Mouse (Mus musculus) megakaryocyte-erythroid progenitor cell, adult 5-6 weeks (primary cell): Measurements from ENCODE around the gene Ccdc190. TPM values are rescaled to one million over a fixed set of nuclear protein-coding genes. Genes with fewer than 3 reads are reported as not detected.

Experiments used
- ATAC-seq: replicated peaks from 2 replicates; pipeline ENCODE4 v1.8.0; 2016; ENCODE audit warnings: mild to moderate bottlenecking, inconsistent platforms; ENCODE audit not compliant: severe bottlenecking, poor library complexity, low FRiP score, low TSS enrichment
- total RNA-seq, 2 experiments: library from RNA; stranded (forward) in 1 of 2; stranded (reverse) in 1 of 2; fragments of 200-1000, 215-1000 nt in 1 of 2; fragments of >200 nt in 1 of 2; fragmentation: Nextera tagmentation in 1 of 2; gene quantifications; 2 replicates each; pipeline ENCODE4 v1.2.3; 2014 to 2017

Ccdc190 gene
- total RNA-seq (2014; fragmentation: Nextera tagmentation) (not detected in 2 replicates), total RNA-seq (2017) (not detected in 2 replicates)

DNA sequence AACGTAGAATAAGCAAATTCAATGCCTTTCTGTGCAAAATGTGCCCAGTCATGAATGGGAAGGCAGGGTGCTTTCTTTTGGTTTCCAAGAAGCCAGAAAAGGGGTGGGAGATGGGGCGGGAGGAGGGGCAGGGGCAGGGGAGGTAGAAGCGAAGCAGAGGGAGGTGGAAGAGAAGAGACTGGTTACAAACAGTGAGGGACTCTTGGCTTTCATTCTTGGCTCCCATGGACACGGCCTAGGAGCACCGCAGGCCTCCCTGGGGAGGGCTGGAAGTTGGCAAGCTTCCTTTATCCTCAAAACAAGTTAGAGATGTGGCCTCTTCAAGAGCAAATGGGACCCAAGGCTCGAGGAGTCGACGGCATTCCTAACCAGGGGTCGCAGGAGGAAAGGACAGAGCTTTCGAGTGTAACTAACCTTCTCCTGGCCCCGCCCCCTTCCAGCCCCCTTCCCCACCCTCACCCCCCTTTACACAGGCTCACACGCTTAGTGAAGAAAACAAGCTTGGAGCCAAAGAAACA lies at the start of gene Ccdc190:
TSS of gene Ccdc190 (plus strand) at position 195 of the 518 bp plus-strand sequence.
- ATAC-seq, result no peak

- no peak for ATAC-seq
Observed at GRCm38 (mm10) chr1:169879060-169879459, 49.4 kb upstream of the Ccdc190 start.

- ATAC-seq, result no peak
Observed at GRCm38 (mm10) chr1:169880181-169880580, 48.3 kb upstream of the Ccdc190 start.

GRCm38 (mm10) chr1:169883081-169883565 lies 45.3 kb upstream of the Ccdc190 start:
- no peak for ATAC-seq

- ATAC-seq, result no peak
Observed at GRCm38 (mm10) chr1:169889250-169889649, 39.2 kb upstream of the Ccdc190 start.

DNA sequence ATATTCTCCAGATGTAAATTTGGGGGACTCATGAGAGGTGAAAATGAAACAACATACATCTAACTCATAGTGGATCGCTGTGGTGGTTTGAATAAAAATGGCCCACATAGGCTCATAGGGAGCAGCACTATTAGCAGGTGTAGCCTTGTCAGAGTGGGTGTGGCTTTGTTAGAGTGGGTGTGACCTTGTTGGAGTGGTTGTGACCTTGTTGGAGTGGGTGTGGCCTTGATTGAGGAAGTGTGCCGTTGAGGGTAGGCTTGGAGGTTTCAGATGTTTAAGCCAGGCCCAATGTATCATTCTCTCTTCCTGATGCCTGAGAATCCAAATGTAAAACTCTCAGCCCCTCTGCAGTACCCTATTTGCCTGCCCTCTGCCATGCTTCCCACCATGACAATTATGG lies 34.5 kb upstream of the Ccdc190 start:
- no peak for ATAC-seq

DNA sequence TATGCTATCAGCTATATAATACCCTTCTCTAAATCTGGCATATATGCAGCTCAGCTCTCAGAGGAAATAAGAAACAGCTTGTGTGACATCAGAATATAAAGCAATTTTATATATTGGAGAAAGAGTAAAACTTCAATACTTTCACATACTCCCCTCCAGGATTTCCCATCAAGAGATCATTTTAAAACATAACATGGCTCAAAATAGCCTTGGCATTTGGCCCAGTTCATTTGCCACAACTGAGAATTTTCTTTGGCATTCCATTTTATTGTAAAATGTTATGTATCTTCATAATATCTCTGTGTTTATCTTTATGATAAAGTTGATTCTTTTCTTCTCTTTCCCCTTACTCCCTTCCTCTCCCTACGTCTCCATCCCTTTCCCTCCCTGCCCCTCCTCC lies 32.8 kb upstream of the Ccdc190 start:
- no peak for ATAC-seq

DNA sequence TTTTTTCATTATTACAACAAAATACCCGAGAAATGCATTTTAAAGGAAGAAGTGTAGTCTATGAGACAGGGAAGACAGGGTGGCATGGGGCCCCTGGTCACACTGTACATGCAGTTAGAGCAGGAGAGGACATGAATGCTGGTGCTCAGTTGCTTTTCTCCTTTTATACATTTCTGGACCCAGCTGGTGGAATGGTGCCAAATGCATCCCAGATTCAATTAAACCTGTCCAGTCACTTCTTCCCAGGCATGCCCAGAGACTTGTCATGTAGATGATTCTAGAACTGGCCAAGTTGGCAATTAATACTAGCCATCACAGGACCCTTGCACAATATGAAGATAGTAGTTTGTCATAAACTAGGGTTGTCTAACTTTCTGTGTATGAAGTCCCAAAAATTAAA lies 30.5 kb upstream of the Ccdc190 start:
- ATAC-seq, result no peak

- no peak for ATAC-seq
Observed at GRCm38 (mm10) chr1:169898607-169899006, 29.8 kb upstream of the Ccdc190 start.

DNA sequence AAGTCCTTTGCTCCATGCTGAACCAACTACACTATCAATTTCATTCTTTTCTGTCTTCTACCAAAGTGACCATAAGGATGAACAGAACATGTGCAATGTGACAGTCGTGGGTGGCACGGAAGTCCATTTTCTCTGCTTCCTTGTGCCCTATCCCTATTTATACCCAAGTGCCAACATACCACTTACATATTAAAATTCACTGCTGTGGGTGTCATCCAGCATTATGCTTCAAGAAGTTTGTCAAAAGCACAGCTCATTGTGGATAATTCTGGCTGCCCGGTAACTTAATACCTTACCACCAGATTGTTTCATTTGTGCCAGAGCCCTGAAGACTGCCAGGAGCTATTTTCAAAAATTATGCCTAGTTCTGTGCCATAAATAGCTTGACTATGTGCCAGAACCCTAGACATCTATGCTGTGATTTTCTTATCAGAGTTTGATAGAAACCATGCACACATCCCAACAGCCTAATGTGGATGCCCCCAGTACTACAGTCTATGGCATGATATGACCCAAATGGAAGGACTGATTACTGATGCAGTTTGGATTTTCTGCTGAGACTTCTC lies 27.6 kb upstream of the Ccdc190 start:
- no peak for ATAC-seq

- ATAC-seq, result no peak
Observed at GRCm38 (mm10) chr1:169909163-169909562, 19.3 kb upstream of the Ccdc190 start.

GRCm38 (mm10) chr1:169909659-169910058 lies 18.8 kb upstream of the Ccdc190 start:
- ATAC-seq, result no peak

- ATAC-seq, result no peak
Observed at GRCm38 (mm10) chr1:169910751-169911150, 17.7 kb upstream of the Ccdc190 start.

DNA sequence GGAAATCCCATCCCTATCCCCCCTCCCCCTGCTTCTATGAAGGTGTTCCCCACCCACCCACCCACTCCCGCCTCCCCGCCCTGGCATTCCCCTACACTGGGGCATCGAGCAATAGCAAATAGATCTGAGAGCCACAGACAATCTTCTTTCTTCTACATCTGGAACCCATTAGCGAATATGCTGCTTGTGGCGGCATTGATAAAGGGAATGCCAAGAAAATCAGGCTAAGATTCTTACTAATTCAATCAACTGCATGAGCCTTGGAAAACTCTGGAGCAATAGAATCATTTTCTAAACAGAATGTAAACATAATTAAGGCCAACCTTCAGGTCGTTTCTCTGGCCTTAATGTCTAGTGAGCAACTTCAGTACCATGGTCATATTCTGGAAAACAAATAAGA lies 16.9 kb upstream of the Ccdc190 start:
- ATAC-seq, result no peak

- no peak for ATAC-seq
Observed at GRCm38 (mm10) chr1:169916659-169917058, 11.8 kb upstream of the Ccdc190 start.

DNA sequence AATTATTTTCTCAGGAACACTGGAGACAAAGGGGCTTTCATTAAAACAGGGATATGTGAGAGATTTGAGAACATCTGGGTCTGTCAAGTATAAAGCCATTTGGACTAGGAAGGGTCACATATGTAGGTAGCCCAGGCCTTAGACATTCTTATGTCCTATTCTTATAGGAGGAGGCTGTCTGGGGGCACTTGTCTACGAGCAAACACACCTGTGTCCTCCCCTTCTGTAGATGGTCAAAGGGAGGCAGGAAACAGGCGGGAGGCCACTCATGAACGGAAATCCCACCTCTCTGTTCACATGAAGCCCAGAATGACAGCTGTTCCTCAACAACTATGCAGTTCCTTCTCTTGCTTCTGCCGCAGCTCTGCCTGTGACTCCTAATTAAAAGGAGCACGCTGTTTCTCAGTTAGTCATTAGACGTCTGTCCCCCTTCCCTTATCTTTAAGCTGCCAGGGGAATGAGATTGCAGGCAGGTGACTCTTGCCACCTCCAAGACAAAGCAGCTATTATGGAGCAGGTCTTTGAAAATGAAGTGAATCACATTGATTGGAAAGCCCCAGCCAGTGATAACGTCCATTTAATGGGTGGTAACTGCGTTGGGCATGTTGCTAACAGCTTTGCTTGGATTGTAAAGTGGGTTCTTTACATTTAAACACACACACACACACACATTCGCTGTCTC lies 11.2 kb upstream of the Ccdc190 start:
- no peak for ATAC-seq

DNA sequence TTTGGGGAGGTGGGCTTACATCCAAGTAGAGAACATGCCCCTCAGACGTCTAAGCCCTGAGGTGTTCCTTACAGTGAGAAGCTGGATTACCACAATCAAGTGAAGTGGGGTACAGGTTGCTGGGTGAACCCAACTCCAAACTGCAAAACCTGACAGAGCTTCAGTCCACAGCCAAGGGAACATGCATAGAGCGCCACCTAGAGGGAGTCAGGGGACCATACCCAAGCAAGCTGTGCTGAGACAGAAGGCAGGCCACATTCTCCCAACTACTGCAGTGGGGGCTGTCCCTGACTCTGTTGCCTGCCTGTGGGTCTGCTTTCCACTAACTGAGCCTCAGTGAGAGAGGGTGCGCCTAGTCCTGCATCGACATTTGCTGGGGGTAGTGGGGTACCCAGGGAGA lies 10.4 kb upstream of the Ccdc190 start:
- ATAC-seq, result peak; percentile 76

- peak; percentile 75 for ATAC-seq
Observed at GRCm38 (mm10) chr1:169919211-169919610, 9.2 kb upstream of the Ccdc190 start.

- ATAC-seq, result peak; percentile 64; the same call in 1 of the 2 replicates
Observed at GRCm38 (mm10) chr1:169921710-169922211, 6.7 kb upstream of the Ccdc190 start.

DNA sequence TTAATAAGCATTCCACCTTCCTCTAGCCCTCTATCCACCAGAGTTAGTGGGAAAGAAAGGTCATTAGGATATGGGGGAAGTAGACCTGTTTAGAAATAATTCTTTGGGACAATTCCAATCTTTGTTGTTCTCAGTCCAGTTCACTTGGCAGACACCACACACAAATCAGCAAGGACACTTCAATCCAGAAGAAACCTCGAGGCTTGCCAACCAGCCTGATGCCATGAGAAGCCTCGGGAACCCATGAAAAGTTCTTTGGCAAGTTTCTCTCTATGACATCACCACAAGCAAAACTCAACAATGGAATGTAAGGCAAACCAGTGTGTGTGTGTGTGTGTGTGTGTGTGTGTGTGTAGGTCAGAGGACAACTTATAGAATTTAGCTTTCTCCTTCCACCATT lies 3.9 kb upstream of the Ccdc190 start:
- no peak for ATAC-seq
